Mouse (Mus musculus): ENCODE measurements around the gene H1foo.

Gene H1foo

GRCm38 (mm10) chr6:115962439-115963085, 17.8 kb downstream of the H1foo start:
- no peak for DNase-seq

- no peak for DNase-seq
These were observed 18.9 kb downstream of the H1foo start for GRCm38 (mm10) chr6:115963656-115964055.

GRCm38 (mm10) chr6:115966227-115966966, 21.7 kb downstream of the H1foo start:
- no peak for DNase-seq

GRCm38 (mm10) chr6:115967291-115967880, 22.6 kb downstream of the H1foo start:
- no peak for DNase-seq

GRCm38 (mm10) chr6:115968086-115968485, 23.3 kb downstream of the H1foo start:
- no peak for DNase-seq

- no peak for DNase-seq
These were observed 24.0 kb downstream of the H1foo start for GRCm38 (mm10) chr6:115968700-115969099.

- DNase-seq = no peak
These were observed 24.4 kb downstream of the H1foo start for GRCm38 (mm10) chr6:115969103-115969502.

- DNase-seq = no peak
These were observed 25.2 kb downstream of the H1foo start for GRCm38 (mm10) chr6:115969952-115970351.

- peak; percentile 67 for DNase-seq
These were observed 26.7 kb downstream of the H1foo start for GRCm38 (mm10) chr6:115971273-115972060.

- DNase-seq = peak; percentile 68
These were observed 27.5 kb downstream of the H1foo start for GRCm38 (mm10) chr6:115972083-115972764.

GRCm38 (mm10) chr6:115973139-115973875, 28.6 kb downstream of the H1foo start:
- no peak for DNase-seq

GRCm38 (mm10) chr6:115973881-115974662, 29.3 kb downstream of the H1foo start:
- no peak for DNase-seq

GRCm38 (mm10) chr6:115975606-115976005, 30.9 kb downstream of the H1foo start:
- DNase-seq = no peak

GRCm38 (mm10) chr6:115977810-115978209, 33.1 kb downstream of the H1foo start:
- DNase-seq = no peak

GRCm38 (mm10) chr6:115978596-115978995, 33.9 kb downstream of the H1foo start:
- no peak for DNase-seq

- DNase-seq = no peak
These were observed 38.2 kb downstream of the H1foo start for GRCm38 (mm10) chr6:115982889-115983288.

- peak; percentile 75 for DNase-seq
These were observed 38.7 kb downstream of the H1foo start for GRCm38 (mm10) chr6:115983306-115984038.

GRCm38 (mm10) chr6:115984580-115984979, 39.8 kb downstream of the H1foo start:
- DNase-seq = no peak

GRCm38 (mm10) chr6:115985622-115986021, 40.9 kb downstream of the H1foo start:
- DNase-seq = no peak

GRCm38 (mm10) chr6:115986472-115987095, 41.8 kb downstream of the H1foo start:
- DNase-seq = peak; percentile 62

Data from lung, postnatal 10 days (tissue).